Mouse (Mus musculus): ENCODE measurements around the gene Insl6. TPM values are rescaled to one million over a fixed set of nuclear protein-coding genes. Genes with fewer than 3 reads are reported as not detected.

Insl6 gene
- total RNA-seq, 2 experiments from 2014 or later: 1.1 to 2.3 TPM

DNA sequence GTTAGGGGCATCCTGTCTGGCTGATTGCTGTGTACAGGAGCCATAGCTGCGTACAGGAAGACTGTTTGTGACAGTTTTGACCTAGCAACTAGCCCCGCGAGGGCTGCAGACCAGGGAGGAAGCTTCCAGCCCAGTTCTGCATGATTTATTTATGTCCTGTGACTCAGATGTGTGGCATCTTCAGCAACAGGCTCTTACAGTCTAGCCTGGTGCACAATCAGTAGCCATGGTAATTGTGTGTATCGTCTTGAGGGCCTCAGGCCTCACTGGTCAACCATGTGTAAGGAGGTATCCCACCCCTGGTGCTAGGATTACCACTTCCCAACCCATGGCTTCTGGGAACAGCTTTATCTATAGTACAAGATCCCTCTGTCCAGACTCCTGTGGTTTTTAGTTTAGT, 32.6 kb downstream of the Insl6 start:
- no peak for ATAC-seq (replicated peaks; ENCODE audit: poor library complexity)

DNA sequence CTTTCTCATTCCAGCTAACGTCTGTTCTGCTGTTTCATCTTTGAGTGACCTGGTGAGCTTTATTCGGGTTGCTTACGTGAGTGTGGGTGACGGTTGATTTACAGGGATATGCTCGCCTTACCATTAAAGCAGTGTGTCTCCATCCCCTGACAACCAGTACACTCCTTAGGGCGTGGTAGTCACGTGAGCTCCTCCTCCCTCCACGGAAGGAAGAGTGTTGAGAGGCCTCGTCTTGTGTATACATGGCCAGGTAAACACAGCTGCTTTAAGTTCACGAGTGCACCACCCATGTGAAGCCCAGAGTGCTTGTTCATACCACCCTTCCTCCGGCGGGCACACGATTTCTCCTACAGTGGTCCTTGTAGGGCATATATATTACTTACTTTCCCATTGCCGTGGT, 33.6 kb downstream of the Insl6 start:
- no peak for ATAC-seq (replicated peaks; ENCODE audit: poor library complexity)

DNA sequence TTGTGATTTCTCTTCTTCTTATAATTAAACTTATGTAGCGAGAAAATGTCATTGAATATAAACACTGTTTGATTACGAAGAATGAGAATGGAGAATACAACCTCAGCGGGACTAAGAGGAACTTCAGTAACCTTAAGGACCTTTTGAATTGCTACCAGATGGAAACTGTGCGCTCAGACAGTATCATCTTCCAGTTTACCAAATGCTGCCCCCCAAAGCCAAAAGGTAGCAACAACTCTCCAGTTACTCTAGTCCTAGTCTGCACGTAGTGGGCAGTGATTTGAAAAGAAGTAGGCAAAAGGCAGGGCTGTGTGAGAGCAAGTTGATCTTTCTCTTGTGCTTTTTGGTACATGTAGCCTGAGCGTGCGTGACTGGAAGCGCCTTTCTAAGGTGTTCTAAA, 37.3 kb downstream of the Insl6 start:
- ATAC-seq (replicated peaks; ENCODE audit: poor library complexity): no peak

DNA sequence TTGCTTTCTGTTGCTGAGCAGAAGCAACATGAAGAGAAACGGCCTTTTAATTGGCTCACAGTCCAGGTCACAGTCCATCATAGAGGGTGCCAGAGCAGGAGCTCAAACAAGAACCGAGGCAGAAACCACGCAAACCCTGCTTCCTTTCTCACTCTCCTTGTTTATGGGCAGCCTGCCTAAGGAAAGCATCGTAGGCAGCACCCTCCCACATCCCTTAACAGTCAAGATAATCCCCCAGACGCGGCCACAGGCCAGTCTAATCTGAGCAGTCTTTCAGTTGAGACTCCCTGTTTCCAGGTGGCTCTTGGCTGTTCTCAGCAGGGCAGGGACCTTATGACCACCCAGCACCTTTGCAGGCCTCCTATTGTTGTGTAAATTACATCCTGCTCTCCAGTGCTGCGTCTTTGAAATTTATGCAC, 39.7 kb downstream of the Insl6 start:
- no peak for ATAC-seq (replicated peaks; ENCODE audit: poor library complexity)

DNA sequence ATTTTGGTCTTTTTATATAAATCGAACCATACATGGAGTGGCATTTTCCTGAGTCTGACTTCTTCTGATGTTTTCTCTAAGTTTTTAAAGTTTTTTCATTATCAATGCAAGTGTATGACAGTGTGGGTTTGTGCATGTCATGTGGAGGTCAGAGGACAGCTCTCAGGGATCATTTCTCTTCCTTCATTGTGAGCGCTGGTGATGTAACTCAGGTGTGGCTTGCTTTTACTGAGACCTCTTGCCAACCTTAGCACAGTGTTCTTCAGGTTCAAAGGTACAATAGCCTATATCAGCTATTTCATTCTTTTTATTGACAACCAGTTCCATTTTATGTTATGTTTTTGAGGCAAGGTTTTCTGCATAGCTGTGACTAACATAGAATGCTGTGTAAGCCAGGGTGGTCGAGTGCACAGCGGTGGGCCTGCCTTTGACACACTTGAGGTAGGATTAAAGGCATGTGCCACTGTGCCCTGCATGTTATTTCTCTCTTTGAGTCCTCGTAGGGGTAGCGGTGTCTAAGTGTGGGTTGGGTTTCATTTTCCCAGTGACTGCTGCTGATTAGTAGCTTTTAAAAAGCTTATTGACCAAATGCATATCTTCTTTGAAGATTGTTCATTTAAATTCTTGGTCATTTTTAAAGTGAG, 46.1 kb downstream of the Insl6 start:
- ATAC-seq (replicated peaks; ENCODE audit: poor library complexity): no peak

DNA sequence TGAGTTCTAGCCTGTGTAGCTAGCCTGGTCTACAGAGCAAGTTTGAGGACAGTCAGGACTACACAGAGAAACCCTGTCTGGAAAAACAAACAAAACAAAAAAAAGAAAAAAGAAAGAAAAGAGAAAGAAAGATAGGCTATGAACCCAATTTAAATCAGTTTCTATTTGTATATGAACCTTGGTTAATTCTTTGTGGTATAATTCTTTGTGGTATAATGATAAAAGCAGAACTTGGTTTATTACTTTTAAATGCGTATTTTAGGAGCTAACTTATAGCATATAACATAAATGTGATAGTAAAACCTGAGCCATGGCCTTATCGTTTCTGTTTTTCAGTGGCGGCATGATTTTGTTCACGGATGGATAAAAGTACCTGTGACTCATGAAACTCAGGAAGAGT, 48.7 kb downstream of the Insl6 start:
- ATAC-seq (replicated peaks; ENCODE audit: poor library complexity): no peak

DNA sequence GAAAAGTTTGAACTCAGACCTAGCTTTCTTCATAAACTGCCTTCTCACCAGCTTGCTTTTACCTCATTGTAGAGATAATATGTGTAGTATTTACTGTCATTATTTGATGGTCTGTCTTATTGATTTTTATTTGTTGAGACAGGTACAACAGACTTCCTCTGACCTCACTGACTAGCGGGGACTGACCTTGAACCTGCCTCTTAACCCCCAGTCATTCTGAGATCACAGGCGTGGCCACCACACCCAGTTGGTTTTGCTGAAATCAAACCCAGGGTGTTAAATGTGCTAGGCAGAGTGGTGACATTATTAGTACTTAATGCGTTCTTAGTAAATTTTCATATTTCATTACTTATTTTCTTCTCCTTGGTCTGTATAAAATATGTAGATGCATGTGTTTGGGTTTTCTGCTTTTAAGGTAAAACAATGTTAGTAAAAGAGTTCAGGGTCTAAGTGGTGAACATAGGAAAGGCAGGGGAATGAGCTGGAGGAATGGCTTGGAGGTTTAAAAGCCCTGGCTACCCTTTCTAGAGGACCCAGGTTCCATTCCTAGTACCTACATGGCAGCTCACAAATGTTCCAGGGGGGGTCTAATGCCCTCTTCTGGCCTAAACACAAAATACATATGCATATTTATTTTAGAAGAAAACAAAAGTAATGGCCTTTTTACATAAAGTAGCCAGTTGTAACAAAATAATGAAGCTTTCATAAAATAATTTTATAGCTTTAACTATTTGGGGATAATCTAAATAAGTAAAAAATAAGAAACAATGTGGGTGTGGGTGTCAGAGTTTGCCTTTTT, 52.9 kb downstream of the Insl6 start:
- no peak for ATAC-seq (replicated peaks; ENCODE audit: poor library complexity)

Other genes starting within 250 kb of the Insl6 start
- gene Rcl1, start 224.0 kb downstream of the Insl6 start, total RNA-seq (2015): 29.0 and 36.9 TPM in 2 replicates
- gene Rcl1, start 224.0 kb downstream of the Insl6 start, total RNA-seq (2017): 55.3 and 76.6 TPM in 2 replicates
- 41.2 and 41.7 TPM in 2 replicates for gene Jak2, start 73.5 kb downstream of the Insl6 start, total RNA-seq (2015)
- gene Jak2, start 73.5 kb downstream of the Insl6 start, total RNA-seq (2017): 36.7 and 43.8 TPM in 2 replicates
- not detected in 2 replicates for gene Rln1, start 9.3 kb upstream of the Insl6 start, total RNA-seq (2015)
- not detected in 2 replicates for gene Rln1, start 9.3 kb upstream of the Insl6 start, total RNA-seq (2017)
- gene Plgrkt, start 42.0 kb upstream of the Insl6 start, total RNA-seq (2015): 76.3 and 104 TPM in 2 replicates
- 69.7 and 79.1 TPM in 2 replicates for gene Plgrkt, start 42.0 kb upstream of the Insl6 start, total RNA-seq (2017)
- 7.7 and 12.5 TPM in 2 replicates for gene Cd274, start 42.1 kb upstream of the Insl6 start, total RNA-seq (2015)
- 4.3 and 5.8 TPM in 2 replicates for gene Cd274, start 42.1 kb upstream of the Insl6 start, total RNA-seq (2017)
- not detected in 2 replicates for gene Pdcd1lg2, start 85.6 kb upstream of the Insl6 start, total RNA-seq (2015)
- gene Pdcd1lg2, start 85.6 kb upstream of the Insl6 start, total RNA-seq (2017): not detected in 2 replicates
- gene Ric1, start 196.9 kb upstream of the Insl6 start, total RNA-seq (2015): 14.1 and 19.0 TPM in 2 replicates
- gene Ric1, start 196.9 kb upstream of the Insl6 start, total RNA-seq (2017): 20.5 and 21.6 TPM in 2 replicates

Measured in megakaryocyte progenitor cell, adult 5-6 weeks (primary cell).